Mouse (Mus musculus): Measurements from ENCODE around the gene Gpr19. TPM values are rescaled to one million over a fixed set of nuclear protein-coding genes. Genes with fewer than 3 reads are reported as not detected.

Gene Gpr19
- polyA plus RNA-seq, 1 experiment from 2014 or later = 6.4 TPM

DNA sequence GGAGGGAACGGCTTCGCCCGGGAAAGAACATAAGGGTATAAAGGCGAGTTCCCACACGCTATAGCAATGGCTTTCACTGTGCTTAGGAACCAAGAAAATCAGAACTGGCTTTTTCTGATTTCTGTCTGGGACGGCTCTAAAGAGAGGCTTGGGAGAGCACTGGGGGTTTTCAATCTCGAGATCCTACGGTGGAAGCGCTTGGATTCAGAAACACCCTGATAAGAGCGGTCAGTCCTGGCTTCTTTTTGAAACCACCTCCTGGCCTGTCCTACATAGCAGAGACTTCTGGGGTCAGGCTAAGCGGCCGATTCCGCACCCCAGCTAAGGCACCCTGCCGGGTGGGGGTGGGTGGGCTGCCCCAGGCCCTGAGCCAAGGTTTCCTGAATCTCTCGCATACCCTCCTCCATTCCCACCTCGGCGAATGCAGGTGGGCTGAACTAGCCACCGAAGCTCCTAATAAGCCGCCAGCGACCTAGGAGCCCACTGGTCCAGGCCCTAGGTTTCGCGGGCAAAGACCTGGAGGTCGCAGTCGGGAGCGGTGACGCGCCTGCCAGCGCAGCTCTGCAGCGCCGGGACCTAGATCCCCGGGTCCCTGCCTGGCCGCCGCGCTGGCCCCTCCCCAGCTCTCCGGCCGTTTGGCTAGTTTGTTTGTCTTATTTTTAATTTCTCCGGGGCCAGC is 21.3 kb upstream of the Gpr19 start:
- Histone ChIP-seq H3K27ac (ENCODE audit: low read length) (peak overlapping the region; percentile 99), H3K9ac (ENCODE audit: low read depth, low read length) (peak overlapping the region; percentile 95), H3K4me2 (ENCODE audit: low read depth, low read length) (peak overlapping the region; percentile 100), H3K4me3 (ENCODE audit: low read depth, low read length) (peak overlapping the region; percentile 90), H3K4me1 (ENCODE audit: control insufficient read depth, low read depth, low read length) (peaks cover 41% of the 10 kb centered on the region), H3K9me3 (replicated peaks; ENCODE audit: control insufficient read depth, low read length) (no peaks in the 10 kb centered on the region), H3K27me3 (ENCODE audit: control insufficient read depth, insufficient read depth, low read depth, low read length) (no peaks in the 10 kb centered on the region), H3K36me3 (ENCODE audit: control insufficient read depth, insufficient read depth) (peaks cover 13% of the 10 kb centered on the region)
- no peak for ATAC-seq (ENCODE audit: low read depth)
- 7% methylated on average over 37 of the region's 37 CpGs for WGBS (ENCODE audit: insufficient replicate concordance)

DNA sequence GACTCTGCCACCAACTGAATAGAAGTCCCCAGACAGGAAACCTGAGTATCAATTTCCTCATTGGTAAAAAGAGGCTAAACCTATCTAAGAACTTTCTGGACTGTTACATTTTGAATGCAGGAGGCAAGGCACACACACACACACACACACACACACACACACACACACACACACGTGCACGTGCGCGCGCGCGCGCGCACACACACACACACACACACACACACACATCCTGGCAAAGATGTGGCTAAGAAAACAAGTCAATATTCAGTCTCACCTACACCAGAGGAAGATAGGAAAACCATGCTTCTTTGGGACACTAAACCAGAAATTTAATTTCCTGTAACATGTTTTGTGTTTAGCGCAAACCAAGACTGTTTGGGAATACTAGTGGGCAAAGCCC is 20.4 kb upstream of the Gpr19 start:
- peaks cover 11% of the 10 kb centered on the region for H3K36me3 ChIP-seq (ENCODE audit: control insufficient read depth, insufficient read depth)
- no peaks in the 10 kb centered on the region for H3K27me3 ChIP-seq (ENCODE audit: control insufficient read depth, insufficient read depth, low read depth, low read length)
- no peak overlapping the region for H3K9ac ChIP-seq (ENCODE audit: low read depth, low read length)
- H3K9me3 ChIP-seq (replicated peaks; ENCODE audit: control insufficient read depth, low read length) = no peaks in the 10 kb centered on the region
- WGBS (ENCODE audit: insufficient replicate concordance) = 90% methylated on average over 10 of the region's 10 CpGs
- ATAC-seq (ENCODE audit: low read depth) = no peak
- H3K4me1 ChIP-seq (ENCODE audit: control insufficient read depth, low read depth, low read length) = peaks cover 36% of the 10 kb centered on the region
- H3K4me3 ChIP-seq (ENCODE audit: low read depth, low read length) = no peak overlapping the region
- H3K4me2 ChIP-seq (ENCODE audit: low read depth, low read length) = no peak overlapping the region
- no peak overlapping the region for H3K27ac ChIP-seq (ENCODE audit: low read length)

- WGBS (ENCODE audit: insufficient replicate concordance) = 6% methylated on average over 11 of the region's 11 CpGs
Observed at GRCm38 (mm10) chr6:134917087-134917486, 18.7 kb upstream of the Gpr19 start.

GRCm38 (mm10) chr6:134916641-134917040 is 18.3 kb upstream of the Gpr19 start:
- Histone ChIP-seq H3K27ac (ENCODE audit: low read length) (peak overlapping the region; percentile 5; the same call in 1 of the 2 replicates), H3K4me1 (ENCODE audit: control insufficient read depth, low read depth, low read length) (peaks cover 21% of the 10 kb centered on the region), H3K36me3 (ENCODE audit: control insufficient read depth, insufficient read depth) (no peaks in the 10 kb centered on the region), H3K4me2 (ENCODE audit: low read depth, low read length) (peak overlapping the region; percentile 80), H3K9ac (ENCODE audit: low read depth, low read length) (peak overlapping the region; percentile 67), H3K9me3 (replicated peaks; ENCODE audit: control insufficient read depth, low read length) (no peaks in the 10 kb centered on the region), H3K27me3 (ENCODE audit: control insufficient read depth, insufficient read depth, low read depth, low read length) (no peaks in the 10 kb centered on the region), H3K4me3 (ENCODE audit: low read depth, low read length) (peak overlapping the region; percentile 60)
- no peak for ATAC-seq (ENCODE audit: low read depth)
- WGBS (ENCODE audit: insufficient replicate concordance) = under 1% methylated on average over 11 of the region's 11 CpGs

More at GRCm38 (mm10) chr6:134917087-134917486, 18.7 kb upstream of the Gpr19 start:
- Histone ChIP-seq H3K4me2 (ENCODE audit: low read depth, low read length) (peak overlapping the region; percentile 80), H3K4me3 (ENCODE audit: low read depth, low read length) (peak overlapping the region; percentile 60), H3K27ac (ENCODE audit: low read length) (peak overlapping the region; percentile 5; the same call in 1 of the 2 replicates), H3K9ac (ENCODE audit: low read depth, low read length) (peak overlapping the region; percentile 67), H3K9me3 (replicated peaks; ENCODE audit: control insufficient read depth, low read length) (no peaks in the 10 kb centered on the region), H3K4me1 (ENCODE audit: control insufficient read depth, low read depth, low read length) (peaks cover 22% of the 10 kb centered on the region), H3K36me3 (ENCODE audit: control insufficient read depth, insufficient read depth) (peaks cover under 1% of the 10 kb centered on the region; the same call in 1 of the 2 replicates), H3K27me3 (ENCODE audit: control insufficient read depth, insufficient read depth, low read depth, low read length) (no peaks in the 10 kb centered on the region)
- ATAC-seq (ENCODE audit: low read depth) = no peak

DNA sequence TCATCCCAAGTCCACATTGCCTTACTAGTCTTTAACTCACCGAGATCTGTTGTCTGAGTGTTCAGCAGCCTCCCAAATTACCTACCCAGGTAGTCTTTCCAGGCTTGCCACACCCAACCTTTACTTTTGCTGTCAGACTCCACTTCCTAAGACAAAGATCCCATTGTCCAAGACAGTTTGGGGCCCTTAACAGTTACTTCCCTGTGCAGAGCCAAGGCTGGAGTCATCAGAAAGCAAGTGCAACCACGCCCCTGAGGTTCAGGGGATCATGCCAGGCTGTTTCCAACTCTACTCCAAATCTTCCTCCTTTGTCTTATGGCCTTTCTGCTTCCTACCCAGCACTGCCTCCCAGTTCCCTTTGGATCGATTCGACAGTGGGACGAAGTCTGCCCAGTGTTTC is 16.1 kb upstream of the Gpr19 start:
- Histone ChIP-seq H3K4me2 (ENCODE audit: low read depth, low read length) (no peak overlapping the region), H3K4me1 (ENCODE audit: control insufficient read depth, low read depth, low read length) (peaks cover 18% of the 10 kb centered on the region), H3K9me3 (replicated peaks; ENCODE audit: control insufficient read depth, low read length) (no peaks in the 10 kb centered on the region), H3K27me3 (ENCODE audit: control insufficient read depth, insufficient read depth, low read depth, low read length) (no peaks in the 10 kb centered on the region), H3K9ac (ENCODE audit: low read depth, low read length) (no peak overlapping the region), H3K36me3 (ENCODE audit: control insufficient read depth, insufficient read depth) (no peaks in the 10 kb centered on the region), H3K4me3 (ENCODE audit: low read depth, low read length) (no peak overlapping the region), H3K27ac (ENCODE audit: low read length) (no peak overlapping the region)
- WGBS (ENCODE audit: insufficient replicate concordance) = 82% methylated on average over 5 of the region's 5 CpGs
- ATAC-seq (ENCODE audit: low read depth) = no peak

DNA sequence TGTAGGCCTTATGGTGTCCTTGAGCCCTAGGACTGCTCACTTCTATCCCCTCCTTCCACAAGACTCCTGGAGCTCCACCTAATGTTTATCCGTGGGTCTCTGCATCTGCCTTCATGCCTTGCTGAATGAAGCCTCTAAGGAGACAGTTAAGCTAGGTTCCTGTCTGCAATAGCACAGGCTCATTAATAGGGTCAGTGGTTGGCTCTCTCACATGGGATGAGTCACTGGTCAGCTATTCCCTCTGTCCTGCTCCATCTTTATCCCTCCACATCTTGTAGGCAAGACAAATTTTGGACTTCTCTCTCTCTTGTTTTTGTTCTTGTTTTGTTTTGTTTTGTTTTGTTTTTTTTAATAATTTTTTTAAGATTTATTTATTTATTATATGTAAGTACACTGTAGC is 7.4 kb upstream of the Gpr19 start:
- ATAC-seq (ENCODE audit: low read depth) = no peak
- Histone ChIP-seq H3K4me1 (ENCODE audit: control insufficient read depth, low read depth, low read length) (no peaks in the 10 kb centered on the region; the same call in none of the 2 replicates), H3K9ac (ENCODE audit: low read depth, low read length) (no peak overlapping the region), H3K27me3 (ENCODE audit: control insufficient read depth, insufficient read depth, low read depth, low read length) (no peaks in the 10 kb centered on the region), H3K36me3 (ENCODE audit: control insufficient read depth, insufficient read depth) (no peaks in the 10 kb centered on the region), H3K4me2 (ENCODE audit: low read depth, low read length) (no peak overlapping the region), H3K27ac (ENCODE audit: low read length) (no peak overlapping the region), H3K9me3 (replicated peaks; ENCODE audit: control insufficient read depth, low read length) (no peaks in the 10 kb centered on the region), H3K4me3 (ENCODE audit: low read depth, low read length) (no peak overlapping the region)
- 74% methylated on average over 1 of the region's 1 CpGs for WGBS (ENCODE audit: insufficient replicate concordance)

GRCm38 (mm10) chr6:134903891-134904884 is 5.8 kb upstream of the Gpr19 start:
- H3K4me3 ChIP-seq (ENCODE audit: low read depth, low read length) = no peak overlapping the region
- 75% methylated on average over 10 of the region's 10 CpGs for WGBS (ENCODE audit: insufficient replicate concordance)
- no peaks in the 10 kb centered on the region for H3K36me3 ChIP-seq (ENCODE audit: control insufficient read depth, insufficient read depth)
- H3K4me1 ChIP-seq (ENCODE audit: control insufficient read depth, low read depth, low read length) = peaks cover 2% of the 10 kb centered on the region
- H3K27me3 ChIP-seq (ENCODE audit: control insufficient read depth, insufficient read depth, low read depth, low read length) = no peaks in the 10 kb centered on the region
- H3K9me3 ChIP-seq (replicated peaks; ENCODE audit: control insufficient read depth, low read length) = no peaks in the 10 kb centered on the region
- peak overlapping the region; percentile 58 for H3K27ac ChIP-seq (ENCODE audit: low read length)
- no peak overlapping the region for H3K4me2 ChIP-seq (ENCODE audit: low read depth, low read length)
- no peak overlapping the region for H3K9ac ChIP-seq (ENCODE audit: low read depth, low read length)
- ATAC-seq (ENCODE audit: low read depth) = peak; percentile 77

GRCm38 (mm10) chr6:134903368-134903767 is 5.0 kb upstream of the Gpr19 start:
- Histone ChIP-seq H3K4me2 (ENCODE audit: low read depth, low read length) (no peak overlapping the region), H3K4me1 (ENCODE audit: control insufficient read depth, low read depth, low read length) (peaks cover 3% of the 10 kb centered on the region), H3K27me3 (ENCODE audit: control insufficient read depth, insufficient read depth, low read depth, low read length) (no peaks in the 10 kb centered on the region), H3K9ac (ENCODE audit: low read depth, low read length) (no peak overlapping the region), H3K36me3 (ENCODE audit: control insufficient read depth, insufficient read depth) (no peaks in the 10 kb centered on the region), H3K4me3 (ENCODE audit: low read depth, low read length) (no peak overlapping the region), H3K27ac (ENCODE audit: low read length) (no peak overlapping the region), H3K9me3 (replicated peaks; ENCODE audit: control insufficient read depth, low read length) (no peaks in the 10 kb centered on the region)
- WGBS (ENCODE audit: insufficient replicate concordance) = 66% methylated on average over 4 of the region's 4 CpGs
- no peak for ATAC-seq (ENCODE audit: low read depth)

Data from liver, embryonic 16.5 days (tissue).